Mouse (Mus musculus): ENCODE measurements around the gene Cnn3. TPM values are rescaled to one million over a fixed set of nuclear protein-coding genes. Genes with fewer than 3 reads are reported as not detected.
A peak's percentile ranks its signal among the peaks of the same experiment; 100 is the strongest.

The Cnn3 gene
- total and polyA plus RNA-seq, 2 experiments: 92.4 to 146 TPM

GRCm38 (mm10) chr3:121468136-121468535, 41.8 kb downstream of the Cnn3 start:
- H3K27me3 ChIP-seq (ENCODE audit: control insufficient read depth, insufficient read depth, low read length): no peaks in the 10 kb centered on the region
- no peak overlapping the region for H3K4me3 ChIP-seq (ENCODE audit: insufficient read depth, low read depth, low read length)
- DNase-seq (ENCODE audit: extremely low read depth, low read depth, low spot score): no peak
- H3K36me3 ChIP-seq (ENCODE audit: control insufficient read depth, insufficient read depth, low read length): no peaks in the 10 kb centered on the region
- H3K4me1 ChIP-seq (ENCODE audit: control insufficient read depth, insufficient read depth, low read length): peaks cover 9% of the 10 kb centered on the region
- 49% methylated on average over 2 of the region's 2 CpGs for WGBS
- no peak overlapping the region for H3K9ac ChIP-seq (ENCODE audit: low read depth, low read length)
- TF ChIP-seq CTCF (IDR thresholded peaks at IDR 0.05; ENCODE audit: low read depth, low read length) (no peak), POLR2A (IDR thresholded peaks at IDR 0.05; ENCODE audit: extremely low read depth, insufficient read depth, low read length) (no peak)
- no peak overlapping the region for H3K27ac ChIP-seq (replicated peaks; ENCODE audit: insufficient read depth, low read depth, low read length)
- H3K79me2 ChIP-seq (ENCODE audit: control insufficient read depth, insufficient read depth, low read length): no peaks in the 10 kb centered on the region

GRCm38 (mm10) chr3:121469185-121469975, 43.1 kb downstream of the Cnn3 start:
- peak; percentile 31 for DNase-seq (ENCODE audit: extremely low read depth, low read depth, low spot score)
- Histone ChIP-seq H3K4me1 (ENCODE audit: control insufficient read depth, insufficient read depth, low read length) (peaks cover 9% of the 10 kb centered on the region), H3K27me3 (ENCODE audit: control insufficient read depth, insufficient read depth, low read length) (no peaks in the 10 kb centered on the region), H3K4me3 (ENCODE audit: insufficient read depth, low read depth, low read length) (no peak overlapping the region), H3K36me3 (ENCODE audit: control insufficient read depth, insufficient read depth, low read length) (no peaks in the 10 kb centered on the region), H3K79me2 (ENCODE audit: control insufficient read depth, insufficient read depth, low read length) (no peaks in the 10 kb centered on the region), H3K9ac (ENCODE audit: low read depth, low read length) (no peak overlapping the region), H3K27ac (replicated peaks; ENCODE audit: insufficient read depth, low read depth, low read length) (no peak overlapping the region)
- 12% methylated on average over 13 of the region's 13 CpGs for WGBS
- no peak for TF ChIP-seq POLR2A (IDR thresholded peaks at IDR 0.05; ENCODE audit: extremely low read depth, insufficient read depth, low read length)
- no peak for TF ChIP-seq CTCF (IDR thresholded peaks at IDR 0.05; ENCODE audit: low read depth, low read length)

- H3K9ac ChIP-seq (ENCODE audit: low read depth, low read length): no peak overlapping the region
- DNase-seq (ENCODE audit: extremely low read depth, low read depth, low spot score): no peak
- peaks cover 9% of the 10 kb centered on the region for H3K4me1 ChIP-seq (ENCODE audit: control insufficient read depth, insufficient read depth, low read length)
- H3K27ac ChIP-seq (replicated peaks; ENCODE audit: insufficient read depth, low read depth, low read length): no peak overlapping the region
- H3K79me2 ChIP-seq (ENCODE audit: control insufficient read depth, insufficient read depth, low read length): no peaks in the 10 kb centered on the region
- H3K27me3 ChIP-seq (ENCODE audit: control insufficient read depth, insufficient read depth, low read length): no peaks in the 10 kb centered on the region
- no peak overlapping the region for H3K4me3 ChIP-seq (ENCODE audit: insufficient read depth, low read depth, low read length)
- 82% methylated on average over 11 of the region's 11 CpGs for WGBS
- no peak for TF ChIP-seq POLR2A (IDR thresholded peaks at IDR 0.05; ENCODE audit: extremely low read depth, insufficient read depth, low read length)
- TF ChIP-seq CTCF (IDR thresholded peaks at IDR 0.05; ENCODE audit: low read depth, low read length): no peak
- H3K36me3 ChIP-seq (ENCODE audit: control insufficient read depth, insufficient read depth, low read length): no peaks in the 10 kb centered on the region
Measured at GRCm38 (mm10) chr3:121471703-121472102, 45.4 kb downstream of the Cnn3 start.

- H3K79me2 ChIP-seq (ENCODE audit: control insufficient read depth, insufficient read depth, low read length): no peaks in the 10 kb centered on the region
- DNase-seq (ENCODE audit: extremely low read depth, low read depth, low spot score): no peak
- H3K36me3 ChIP-seq (ENCODE audit: control insufficient read depth, insufficient read depth, low read length): no peaks in the 10 kb centered on the region
- no peak overlapping the region for H3K9ac ChIP-seq (ENCODE audit: low read depth, low read length)
- H3K27me3 ChIP-seq (ENCODE audit: control insufficient read depth, insufficient read depth, low read length): no peaks in the 10 kb centered on the region
- no peak overlapping the region for H3K27ac ChIP-seq (replicated peaks; ENCODE audit: insufficient read depth, low read depth, low read length)
- TF ChIP-seq POLR2A (IDR thresholded peaks at IDR 0.05; ENCODE audit: extremely low read depth, insufficient read depth, low read length) (no peak), CTCF (IDR thresholded peaks at IDR 0.05; ENCODE audit: low read depth, low read length) (no peak)
- WGBS: 90% methylated on average over 3 of the region's 3 CpGs
- no peak overlapping the region for H3K4me3 ChIP-seq (ENCODE audit: insufficient read depth, low read depth, low read length)
- peaks cover 2% of the 10 kb centered on the region; the same call in 1 of the 2 replicates for H3K4me1 ChIP-seq (ENCODE audit: control insufficient read depth, insufficient read depth, low read length)
Measured at GRCm38 (mm10) chr3:121474738-121475137, 48.4 kb downstream of the Cnn3 start.

GRCm38 (mm10) chr3:121480030-121480960, 54.0 kb downstream of the Cnn3 start:
- TF ChIP-seq CTCF (IDR thresholded peaks at IDR 0.05; ENCODE audit: low read depth, low read length) (no peak), POLR2A (IDR thresholded peaks at IDR 0.05; ENCODE audit: extremely low read depth, insufficient read depth, low read length) (no peak)
- Histone ChIP-seq H3K27me3 (ENCODE audit: control insufficient read depth, insufficient read depth, low read length) (no peaks in the 10 kb centered on the region), H3K36me3 (ENCODE audit: control insufficient read depth, insufficient read depth, low read length) (no peaks in the 10 kb centered on the region), H3K79me2 (ENCODE audit: control insufficient read depth, insufficient read depth, low read length) (no peaks in the 10 kb centered on the region), H3K4me1 (ENCODE audit: control insufficient read depth, insufficient read depth, low read length) (no peaks in the 10 kb centered on the region), H3K9ac (ENCODE audit: low read depth, low read length) (no peak overlapping the region), H3K4me3 (ENCODE audit: insufficient read depth, low read depth, low read length) (no peak overlapping the region), H3K27ac (replicated peaks; ENCODE audit: insufficient read depth, low read depth, low read length) (no peak overlapping the region)
- DNase-seq (ENCODE audit: extremely low read depth, low read depth, low spot score): no peak
- 89% methylated on average over 26 of the region's 26 CpGs for WGBS

Data from liver, adult 2 months (tissue).